Mouse (Mus musculus) neutrophil, adult 5-6 weeks (primary cell): ENCODE results near the gene Orai2. TPM values are rescaled to one million over a fixed set of nuclear protein-coding genes. Genes with fewer than 3 reads are reported as not detected.
A peak's percentile ranks its signal among the peaks of the same experiment; 100 is the strongest.
"Not testable (repeated sequence)": the region's sequence is repeated elsewhere in the genome, so short reads cannot be mapped to it uniquely, and the experiment has no call there.

ENCODE experiments used
- ATAC-seq: fragments of 151-379, 151-347 bp; 2 replicates; pipeline ENCODE4 v1.8.0; 2017; ENCODE audit warnings: mild to moderate bottlenecking, moderate TSS enrichment; ENCODE audit not compliant: insufficient number of reproducible peaks, poor library complexity, low FRiP score, severe bottlenecking; ENCODE audit errors: extremely low read depth
- total RNA-seq: library from RNA; stranded (forward); fragments of 200-1000 nt; gene quantifications from 2 replicates; pipeline ENCODE4 v1.2.3, GENCODE M21; 2017

Gene Orai2
- total RNA-seq, 1 experiment from 2014 or later, result 92.9 TPM

DNA sequence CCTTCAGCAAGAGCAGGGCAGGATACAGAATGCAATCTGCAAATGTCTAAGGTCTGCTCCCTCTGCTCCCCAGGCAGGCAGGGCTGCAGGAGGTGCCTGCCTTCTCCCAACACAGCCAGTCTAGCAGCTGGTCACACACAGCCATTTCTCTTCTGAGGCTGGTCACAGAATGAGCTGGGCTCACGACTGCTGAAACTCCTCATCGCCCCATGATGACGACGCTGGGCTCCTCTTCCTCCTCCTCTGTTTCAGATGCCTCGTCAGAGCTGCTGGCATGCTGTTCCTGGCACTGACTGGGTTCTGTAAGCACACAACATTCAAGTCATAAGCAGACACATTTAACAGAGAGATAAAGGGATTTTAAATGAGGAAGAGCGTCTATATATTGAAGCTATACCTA, 10.7 kb upstream of the Orai2 start:
- ATAC-seq, result no peak

DNA sequence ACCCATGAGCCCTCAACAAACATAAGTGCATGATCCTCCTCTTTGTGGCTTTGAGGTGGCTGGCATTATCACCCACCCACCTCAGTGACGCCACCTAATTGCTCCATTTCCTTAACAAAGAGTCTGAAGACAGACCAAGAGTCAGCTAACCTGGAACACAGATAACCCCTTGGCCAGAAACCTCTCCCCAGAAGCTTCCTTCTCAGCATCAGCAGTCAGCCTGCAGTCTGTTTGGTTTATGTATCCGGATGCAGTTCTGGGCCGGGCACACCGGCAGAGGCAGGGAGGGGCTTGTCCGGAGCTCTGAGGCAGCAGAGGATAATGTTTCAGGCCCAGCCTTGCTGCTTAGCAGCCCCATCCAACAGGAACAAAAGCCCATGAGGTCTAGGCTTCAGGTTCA, 9.1 kb upstream of the Orai2 start:
- peak; percentile 39; the same call in 1 of the 2 replicates for ATAC-seq

DNA sequence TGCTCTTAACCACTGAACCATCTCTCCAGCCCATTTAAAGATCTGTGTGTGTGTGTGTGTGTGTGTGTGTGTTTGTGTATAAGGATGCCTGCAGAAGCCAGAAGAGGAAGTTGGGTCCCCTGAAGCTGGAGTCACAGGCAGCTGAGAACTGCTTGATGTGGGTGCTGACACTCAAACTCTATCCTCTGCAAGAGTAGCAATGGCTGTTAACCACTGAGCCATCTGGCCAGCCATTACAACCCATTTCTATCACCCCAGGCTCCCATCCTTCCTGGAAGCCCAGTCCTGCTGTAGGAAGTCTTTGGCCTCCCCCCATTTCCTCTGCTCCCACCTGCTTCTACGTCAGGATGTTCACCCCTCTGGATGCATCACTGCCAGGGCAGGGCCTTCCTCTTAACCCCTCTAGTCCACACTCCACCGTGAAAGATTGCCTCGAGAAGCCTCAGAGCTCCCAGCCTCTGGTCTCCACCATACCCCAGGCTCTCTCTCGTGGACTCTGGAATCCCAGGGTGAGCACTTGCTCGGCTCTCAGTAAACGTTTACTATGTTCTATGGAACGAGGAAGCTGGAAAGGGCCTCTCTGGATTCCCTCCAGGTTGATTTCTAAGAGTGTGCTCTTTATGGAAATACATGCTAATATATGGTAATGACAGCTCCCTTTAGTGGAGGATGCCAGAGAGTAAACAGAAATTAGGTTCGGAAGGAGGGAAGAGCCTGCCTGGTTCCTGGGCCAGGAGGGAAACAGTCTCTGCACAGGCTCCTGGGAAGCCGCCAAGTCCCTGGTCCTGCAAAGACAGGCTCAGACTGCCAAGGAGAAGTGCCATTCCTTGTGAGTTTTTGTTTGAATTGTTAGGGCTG, 3.3 kb upstream of the Orai2 start:
- peak; percentile 8; the same call in 1 of the 2 replicates for ATAC-seq

DNA sequence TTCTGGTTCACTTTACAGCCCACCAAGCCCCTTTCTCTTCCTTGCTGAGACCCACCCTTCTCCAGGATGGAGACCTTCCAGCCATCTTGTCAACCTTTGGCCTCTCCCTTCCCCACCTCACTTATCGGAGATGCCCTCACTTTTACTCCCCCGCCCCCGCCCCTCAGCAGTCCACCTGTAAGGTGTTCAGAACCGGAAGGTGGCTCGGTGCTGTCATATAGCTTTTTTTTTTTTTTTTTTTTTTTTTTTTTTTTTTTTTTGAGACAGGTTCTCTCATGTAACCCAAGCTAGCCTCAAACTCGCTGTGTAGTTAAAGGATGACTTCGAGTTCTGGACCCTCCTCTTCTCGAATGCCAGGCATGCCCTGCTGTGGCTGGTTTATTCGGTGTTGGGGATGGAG, 2.4 kb upstream of the Orai2 start:
- ATAC-seq, result no peak

DNA sequence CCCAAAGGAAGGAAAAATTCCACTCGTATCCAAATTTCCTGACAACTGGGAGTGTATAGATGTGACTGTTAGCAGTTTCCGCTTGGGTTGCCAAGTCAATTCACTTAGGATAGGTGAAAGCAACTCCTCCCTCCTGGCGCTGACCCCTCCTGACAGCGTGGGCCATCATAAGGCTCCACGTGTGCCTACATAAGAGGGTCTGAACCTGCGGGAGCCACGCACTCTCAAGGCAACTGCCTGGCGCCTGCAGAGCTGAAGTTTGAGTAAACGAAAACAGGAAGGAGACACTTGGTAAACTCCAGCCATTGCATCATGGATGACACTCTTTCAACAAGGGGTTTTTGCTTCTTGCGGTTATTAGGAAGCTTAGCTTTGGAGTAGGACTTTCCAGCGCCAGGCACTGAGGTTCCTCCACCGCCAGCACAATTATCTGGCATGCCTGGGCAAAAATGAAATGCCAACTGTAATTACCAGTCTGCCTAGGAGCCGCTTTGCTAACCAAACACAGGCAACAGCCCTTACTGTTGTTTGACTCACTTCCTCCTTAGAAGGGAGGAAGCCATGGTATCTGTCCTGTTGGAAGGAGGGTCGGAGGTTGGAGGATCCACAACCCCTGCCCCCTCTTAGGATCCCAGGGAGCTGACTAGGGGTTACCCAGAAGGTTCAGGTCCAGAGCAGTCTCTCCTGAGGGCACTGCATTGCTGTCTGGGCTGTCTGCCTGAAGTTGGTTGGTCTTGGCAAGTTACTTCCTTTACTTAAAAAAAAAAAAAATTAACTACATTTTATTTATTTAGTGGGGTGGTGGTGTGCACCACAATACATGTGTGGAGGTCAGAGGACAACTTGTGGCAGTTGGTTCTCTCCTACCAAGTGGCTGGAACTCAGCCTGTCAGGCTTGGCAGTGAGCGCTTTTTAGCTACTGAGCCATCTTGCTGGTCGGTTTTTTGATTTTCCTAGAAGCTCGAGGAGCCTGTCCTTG, 1.1 kb upstream of the Orai2 start:
- ATAC-seq, result peak; percentile 32; the same call in 1 of the 2 replicates

DNA sequence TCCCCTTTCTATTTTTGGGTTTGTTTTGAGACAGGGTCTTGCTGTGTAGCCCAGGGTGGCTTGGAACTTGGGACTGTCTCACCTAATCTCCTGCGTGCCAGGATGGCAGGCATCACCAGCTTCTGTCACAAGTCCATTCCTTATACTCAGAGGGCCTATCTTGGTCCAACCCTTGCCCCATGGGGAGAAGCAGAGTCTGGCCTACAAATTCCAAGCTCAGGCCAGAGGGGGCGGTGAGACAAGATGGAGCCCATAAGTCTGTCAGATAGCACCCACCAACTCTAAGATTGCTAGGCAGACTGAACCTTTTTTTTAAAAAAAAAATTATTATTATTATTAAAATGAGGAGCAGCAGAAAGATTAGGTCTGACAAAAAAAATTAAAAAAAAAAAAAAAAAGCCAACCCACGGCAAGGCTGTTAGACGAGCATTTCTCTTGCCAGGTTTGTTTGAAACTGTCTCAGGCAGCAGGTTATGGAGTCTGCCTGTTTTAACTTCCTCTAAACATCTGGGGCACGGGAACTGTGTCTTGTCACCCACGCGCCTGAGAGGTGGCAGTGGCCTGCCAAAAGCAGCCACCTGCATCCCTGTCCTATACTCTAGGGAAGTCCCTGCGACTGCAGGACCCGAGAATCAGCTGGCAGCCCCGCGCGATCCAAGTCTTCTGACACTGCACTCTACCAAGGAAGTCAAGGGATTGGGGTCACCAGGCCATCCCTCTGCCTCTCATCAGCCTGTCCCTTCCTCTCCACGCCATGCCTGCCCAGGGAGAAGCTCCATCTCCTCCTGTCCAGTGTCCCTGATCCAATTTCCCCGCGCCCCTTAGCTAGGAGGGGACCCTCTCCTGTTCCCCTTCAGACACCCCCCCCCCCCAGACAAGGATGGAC, 644 bp downstream of the Orai2 start:
- ATAC-seq, result peak; percentile 55

DNA sequence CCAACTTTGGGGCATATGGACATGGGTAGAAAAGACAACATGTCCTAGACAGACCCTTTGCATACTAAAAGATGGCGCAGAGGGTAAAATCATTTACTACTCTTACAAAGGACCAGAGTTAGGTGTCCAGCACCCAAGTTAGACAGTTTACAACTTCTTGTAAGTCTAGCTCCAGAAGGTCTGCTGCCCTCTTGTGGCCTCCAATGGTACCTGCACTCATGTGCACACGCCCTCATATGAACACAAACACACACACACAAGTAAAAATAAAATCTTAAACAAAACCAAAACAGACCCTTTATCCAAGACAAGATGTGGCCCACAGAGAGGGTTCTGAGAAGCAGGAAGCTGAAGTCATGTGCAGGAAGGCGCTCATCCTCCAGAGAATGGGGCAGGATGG, 2.4 kb downstream of the Orai2 start:
- no peak for ATAC-seq

DNA sequence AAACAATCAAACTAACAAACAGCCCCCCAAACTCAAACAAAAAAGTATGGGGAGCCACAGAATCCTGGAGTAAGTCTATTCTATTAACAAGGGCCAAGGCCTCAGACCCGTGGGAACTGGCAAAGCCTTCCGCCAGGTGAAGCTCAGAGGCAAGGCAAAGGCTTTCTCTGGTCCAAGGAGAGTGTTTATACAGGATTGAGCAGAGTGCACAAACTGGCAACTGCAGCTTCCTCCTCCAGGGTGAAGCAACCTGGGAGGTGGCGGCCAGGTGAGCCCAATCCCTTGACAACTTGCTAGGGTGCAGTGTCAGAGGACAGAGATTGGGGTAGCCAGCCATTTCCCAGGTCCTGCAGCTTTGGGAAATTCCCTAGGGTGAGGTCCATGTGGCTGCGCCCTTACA, 3.2 kb downstream of the Orai2 start:
- no peak for ATAC-seq

DNA sequence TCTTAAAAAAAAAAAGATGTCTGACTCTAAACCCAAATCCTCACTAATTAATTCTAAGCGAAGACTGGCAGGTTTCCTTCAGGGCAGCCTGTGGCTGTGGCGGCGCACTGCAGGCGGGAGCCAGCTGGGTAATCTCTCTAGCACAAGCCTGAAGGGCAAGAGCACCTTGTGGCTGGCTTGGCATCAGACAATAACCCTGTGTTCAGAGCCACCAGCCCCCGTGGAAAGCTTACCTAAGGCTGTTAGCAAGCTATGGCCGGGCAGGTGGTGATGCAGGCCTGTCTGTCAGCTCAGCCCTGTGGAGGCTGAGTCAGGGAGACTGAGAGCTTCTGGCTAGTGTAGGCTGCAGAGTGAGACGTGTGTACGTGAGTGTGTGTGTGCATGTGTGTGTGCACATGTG, 5.3 kb downstream of the Orai2 start:
- ATAC-seq, result no peak

DNA sequence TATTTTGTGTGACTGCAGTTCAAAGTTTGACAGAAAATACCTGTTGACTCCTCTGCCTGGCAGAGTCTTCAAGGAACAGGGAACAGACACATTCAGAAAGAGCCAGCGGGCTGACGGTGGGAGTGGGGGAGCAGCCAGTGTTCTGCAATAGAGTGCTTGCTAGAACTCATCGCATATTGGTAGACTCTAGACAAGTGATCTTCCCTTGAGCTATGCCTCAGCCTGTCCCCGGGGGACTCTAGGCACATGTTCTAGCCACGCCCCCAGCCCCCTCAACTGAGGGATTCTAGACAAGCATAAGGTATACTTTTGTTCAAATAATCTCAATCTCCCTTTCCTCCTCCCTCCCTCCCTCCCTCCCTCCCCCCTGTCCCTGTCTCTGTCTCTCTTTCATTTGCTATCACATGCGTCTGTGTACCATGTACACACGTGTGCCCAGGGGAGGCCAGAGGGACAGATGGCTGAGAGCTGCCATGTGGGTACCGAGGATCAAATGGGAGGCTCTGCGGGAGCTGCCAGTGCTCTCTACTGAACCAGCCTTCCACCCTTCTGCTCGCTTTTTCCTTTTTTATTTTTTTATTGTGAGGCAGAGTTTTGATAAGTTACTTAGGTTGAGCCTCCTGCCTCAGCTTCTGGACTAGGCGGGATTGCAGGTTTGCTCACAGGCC, 6.6 kb downstream of the Orai2 start:
- no peak for ATAC-seq

DNA sequence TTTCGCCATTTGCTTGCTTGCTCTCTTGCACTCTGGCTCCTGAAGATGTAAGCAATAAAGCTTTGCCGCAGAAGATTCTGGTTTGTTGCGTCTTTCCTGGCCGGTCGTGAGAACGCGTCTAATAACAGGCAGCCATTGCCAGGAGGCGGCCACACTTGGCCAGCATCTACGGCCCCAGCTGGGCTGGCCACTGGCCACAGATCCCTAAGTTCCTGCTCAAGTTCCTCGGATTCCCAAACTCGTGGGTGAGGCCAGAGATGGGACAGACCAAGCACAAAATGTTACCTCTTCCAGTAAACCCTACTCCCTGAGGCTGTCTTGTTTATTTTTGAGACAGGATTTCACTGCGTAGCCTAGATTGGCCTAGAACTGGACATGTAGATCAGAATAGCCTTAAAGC, 10.4 kb downstream of the Orai2 start:
- not testable (repeated sequence) for ATAC-seq

DNA sequence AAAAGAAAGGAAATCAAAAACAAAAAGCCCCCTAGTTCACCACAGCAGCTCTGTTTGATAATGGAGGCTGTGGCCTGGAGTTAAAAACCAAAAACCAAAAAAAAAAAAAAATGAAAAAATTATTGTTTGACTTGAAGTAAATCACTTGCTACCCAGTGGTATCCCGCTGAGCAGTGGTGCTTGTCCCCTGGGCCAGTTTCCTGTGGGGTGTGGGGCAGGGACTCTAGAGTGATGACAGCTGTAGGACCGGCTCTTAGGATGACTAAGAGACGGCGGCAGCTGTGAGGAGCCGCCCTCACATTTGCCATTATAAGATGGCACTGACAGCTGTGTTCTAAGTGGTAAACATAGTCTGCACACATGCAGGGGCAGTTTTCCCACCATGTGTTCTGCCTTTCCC, 15.1 kb downstream of the Orai2 start:
- ATAC-seq, result no peak

DNA sequence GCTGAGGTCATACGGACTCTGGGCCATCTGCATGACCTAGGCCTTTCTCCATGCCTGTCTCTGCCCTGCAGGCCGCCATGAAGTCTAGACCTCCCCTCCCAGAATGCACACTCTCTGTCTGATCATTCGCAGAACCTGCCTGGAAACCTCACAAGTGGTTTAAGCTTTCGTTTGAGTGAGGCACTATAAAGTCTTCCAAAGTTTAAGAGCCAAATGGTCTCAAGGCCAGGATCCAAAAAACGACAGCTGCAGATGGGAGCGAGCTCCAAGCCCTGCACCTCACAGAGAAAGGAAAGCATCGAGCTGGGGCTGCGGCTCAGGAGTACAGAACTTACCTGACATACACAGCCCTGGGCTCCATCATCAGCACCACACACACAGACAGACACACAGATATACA, 18.1 kb downstream of the Orai2 start:
- no peak for ATAC-seq

DNA sequence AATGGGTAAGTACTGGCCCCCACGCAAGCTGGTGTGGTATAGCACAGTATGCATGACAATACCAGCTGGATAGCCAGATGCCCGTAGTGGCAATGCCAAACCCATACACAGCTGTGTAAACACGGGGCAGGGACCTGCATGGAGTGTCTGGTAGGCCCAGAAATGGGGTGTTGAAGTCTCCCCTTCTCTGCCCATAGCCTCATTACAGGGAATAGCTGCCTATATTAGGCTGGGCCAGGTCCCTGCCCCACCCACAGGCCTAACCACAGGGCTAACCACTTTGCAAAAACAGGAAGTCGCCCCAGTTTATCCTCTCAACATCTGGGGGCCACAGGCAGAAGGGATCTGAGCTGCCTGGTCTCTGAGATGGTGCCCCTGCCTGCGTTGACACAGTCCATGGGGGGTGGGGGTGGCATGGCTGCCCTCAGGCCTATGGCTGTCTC, 21.4 kb downstream of the Orai2 start:
- peak; percentile 79 for ATAC-seq

DNA sequence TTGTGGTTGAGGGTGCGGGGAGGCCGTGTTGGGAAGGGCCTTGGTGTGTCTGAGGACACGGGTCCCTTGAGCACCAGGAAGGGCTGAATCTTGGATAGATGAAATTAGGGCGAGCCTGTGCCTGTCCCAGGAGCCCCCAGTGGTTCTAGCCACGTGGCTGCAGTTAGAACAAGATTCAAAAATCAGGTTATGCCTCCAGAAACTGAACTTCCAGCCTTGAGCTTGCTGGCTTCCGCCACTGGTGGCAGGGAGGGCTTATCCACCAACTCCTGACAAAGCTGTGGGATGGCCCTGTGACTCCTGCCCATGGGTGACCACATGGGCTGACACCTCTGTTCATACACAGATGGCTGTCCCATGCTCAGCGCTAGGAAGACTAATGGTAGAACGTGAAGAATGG, 22.8 kb downstream of the Orai2 start:
- ATAC-seq, result no peak

DNA sequence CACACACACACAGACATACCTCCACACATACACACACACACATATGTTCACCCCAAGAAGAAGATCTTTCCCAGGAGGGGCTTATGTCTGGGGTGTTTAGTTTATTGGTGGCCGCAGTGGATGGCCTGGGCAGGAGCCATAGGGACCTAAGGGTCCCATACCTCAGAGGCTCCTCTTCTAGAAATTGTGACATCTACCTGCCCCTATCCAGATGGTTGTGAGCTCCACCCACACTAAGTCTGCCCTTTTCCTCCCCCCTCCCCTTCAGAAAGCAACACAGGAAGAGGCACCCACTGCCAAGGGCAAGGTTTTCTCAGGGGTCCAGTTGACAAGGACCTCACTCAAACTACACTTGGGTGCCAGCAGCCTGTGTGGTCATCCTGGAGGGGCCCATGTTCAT, 23.6 kb downstream of the Orai2 start:
- ATAC-seq, result peak; percentile 11; the same call in 1 of the 2 replicates

DNA sequence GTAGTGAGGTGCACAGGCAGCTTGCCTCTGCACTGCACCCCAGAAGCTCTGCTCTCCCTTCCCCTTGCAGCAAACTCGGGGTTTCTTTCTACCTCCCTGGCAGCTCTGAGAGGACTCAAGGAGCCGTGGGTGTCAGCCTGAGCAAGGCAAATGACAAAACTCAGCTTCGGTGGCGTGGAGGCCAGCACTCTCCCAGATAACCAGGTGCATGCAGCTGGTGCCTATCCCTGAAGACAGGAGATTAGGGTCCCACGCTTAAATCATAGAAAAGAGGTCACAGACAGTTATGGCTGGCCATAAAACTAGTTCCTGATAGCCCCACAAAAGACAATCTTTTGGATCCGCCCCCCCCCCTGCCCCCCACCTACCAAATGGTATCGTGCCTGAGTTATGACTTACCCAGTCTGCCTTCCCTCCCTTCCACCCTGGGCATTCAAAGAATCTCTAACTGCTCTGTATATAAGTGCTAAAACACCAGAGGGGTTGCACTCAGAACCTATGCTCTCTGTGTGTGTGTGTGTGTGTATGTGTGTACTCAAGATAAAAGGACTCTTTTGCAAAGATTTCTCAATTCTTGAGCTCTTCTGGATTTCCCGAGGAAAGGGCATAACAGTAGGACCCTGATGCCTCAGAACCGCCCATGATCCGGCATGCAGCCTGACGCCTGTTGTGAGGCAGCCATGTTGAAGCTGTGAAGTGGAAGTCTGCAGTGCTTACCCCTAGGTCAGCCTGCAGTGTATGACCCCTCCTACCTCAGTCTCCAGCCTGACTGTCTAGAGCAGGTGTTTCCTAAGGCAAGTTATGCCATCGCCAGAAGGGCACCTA, 25.7 kb downstream of the Orai2 start:
- ATAC-seq, result no peak
